ENCODE assay signal across 31 mouse cellular contexts in genomic region chr15:27675122-27675521, GRCm38 (mm10). TPM values are rescaled to one million over a fixed set of nuclear protein-coding genes. Genes with fewer than 3 reads are reported as not detected.
A peak's percentile ranks its signal among the peaks of the same experiment; 100 is the strongest.
DNase-seq lines count a peak whose midpoint lies in the region; ATAC-seq and TF ChIP-seq lines count a peak whose summit lies in the region.
"Had no signal": no experiment of that assay in that cellular context is flagged by ENCODE, and none has a peak within 500 bp of the region (broad histone marks: within the 10 kb centered on the region; RNA-seq: fewer than 3 reads in every experiment).

No protein-coding gene starts in this region.

- peaks cover 8% of the 10 kb centered on the region; the same call in 1 of the 2 replicates for H3K4me1 ChIP-seq in lung, embryonic 16.5 days (replicated peaks; ENCODE audit: control insufficient read depth, insufficient read depth, low read length)
- peaks cover 15% of the 10 kb centered on the region for H3K4me1 ChIP-seq in bone marrow, adult 2 months (ENCODE audit: control insufficient read depth, insufficient read depth, low read length)

- H3K9ac ChIP-seq in lung, embryonic 16.5 days (ENCODE audit: low read length): no peak overlapping the region
- H3K9ac ChIP-seq: embryonic facial prominence, embryonic 13.5 days; forebrain, embryonic 15.5 days; heart, embryonic 15.5 days; hindbrain, embryonic 13.5 days; limb, embryonic 13.5 days; liver, embryonic 12.5 days; neural tube, embryonic 13.5 days had no signal

- H3K9me3 ChIP-seq in lung, embryonic 16.5 days (ENCODE audit: control insufficient read depth, low read length): no peaks in the 10 kb centered on the region
- H3K9me3 ChIP-seq: embryonic facial prominence, embryonic 13.5 days; forebrain, embryonic 10.5 days; forebrain, embryonic 15.5 days; heart, embryonic 15.5 days; hindbrain, embryonic 13.5 days; limb, embryonic 13.5 days; liver, embryonic 12.5 days; neural tube, embryonic 13.5 days had no signal

- no peaks in the 10 kb centered on the region for H3K27me3 ChIP-seq in lung, embryonic 16.5 days (ENCODE audit: control insufficient read depth, insufficient read depth, low read depth, low read length)
- H3K27me3 ChIP-seq: embryonic facial prominence, embryonic 13.5 days; forebrain, embryonic 15.5 days; limb, embryonic 13.5 days had no signal

- no peak for DNase-seq in lung, postnatal 36 days
- DNase-seq in Muller cell, postnatal 12 days (ENCODE audit: inconsistent ontology term): no peak
- no peak for DNase-seq in heart, postnatal 10 days
- no peak for DNase-seq in gastrocnemius, postnatal 36 days
- DNase-seq: adrenal gland, adult 2 months; adrenal gland, postnatal 36 days; B cell, adult 2 months; cerebellum, adult 9-10 months; heart, postnatal 36 days; kidney, adult 9 months; kidney, postnatal 10 days; lung, postnatal 14 days; thymus, adult 2 months; thymus, postnatal 36 days had no signal

- TF ChIP-seq CTCF in bone marrow, adult 2 months (IDR thresholded peaks at IDR 0.05; ENCODE audit: control insufficient read depth, insufficient read depth, low read length): no peak

- intact Hi-C loops in heart, postnatal 10 days (cut with DNase I): no loop called here
- intact Hi-C loops in gastrocnemius, postnatal 36 days (cut with DNase I): no loop called here

- ATAC-seq in lung, embryonic 16.5 days (ENCODE audit: low read depth): no peak
- peak; percentile 72 for ATAC-seq in granulocyte monocyte progenitor cell, adult 5-6 weeks (replicated peaks; ENCODE audit: poor library complexity, severe bottlenecking)
- ATAC-seq in monocyte, adult 5-6 weeks (replicated peaks; ENCODE audit: insufficient number of reproducible peaks, low FRiP score, low TSS enrichment, poor library complexity, severe bottlenecking): peak; percentile 51
- ATAC-seq: activated CD4-positive, CD25-positive, alpha-beta regulatory T cell, adult 4 months; forebrain, embryonic 15.5 days; intestine, postnatal 0 days; liver, embryonic 12.5 days; midbrain, embryonic 16.5 days had no signal

- H3K36me3 ChIP-seq in lung, embryonic 16.5 days (ENCODE audit: control insufficient read depth, insufficient read depth, low read length): no peaks in the 10 kb centered on the region
- H3K36me3 ChIP-seq: embryonic facial prominence, embryonic 13.5 days; forebrain, embryonic 10.5 days; forebrain, embryonic 15.5 days; heart, embryonic 15.5 days; hindbrain, embryonic 13.5 days; limb, embryonic 13.5 days; liver, embryonic 12.5 days; neural tube, embryonic 13.5 days had no signal

- no peak for TF ChIP-seq POLR2A in bone marrow, adult 2 months (IDR thresholded peaks at IDR 0.05; ENCODE audit: borderline replicate concordance, control insufficient read depth, low read depth, low read length)

- no peak overlapping the region for H3K4me2 ChIP-seq in lung, embryonic 16.5 days (ENCODE audit: low read depth, low read length)
- H3K4me2 ChIP-seq: embryonic facial prominence, embryonic 13.5 days; forebrain, embryonic 15.5 days; heart, embryonic 15.5 days; hindbrain, embryonic 13.5 days; limb, embryonic 13.5 days; liver, embryonic 12.5 days; neural tube, embryonic 13.5 days had no signal

- 81% methylated on average over 7 of the region's 7 CpGs for WGBS in lung, embryonic 16.5 days
- WGBS in bone marrow, adult 2 months: 18% methylated on average over 7 of the region's 7 CpGs

- peak overlapping the region; percentile 32; the same call in 1 of the 2 replicates for H3K27ac ChIP-seq in lung, embryonic 16.5 days (ENCODE audit: low read length)
- peak overlapping the region; percentile 32 for H3K27ac ChIP-seq in bone marrow, adult 2 months (ENCODE audit: control insufficient read depth, insufficient read depth, low read depth, low read length, poor library complexity)
- H3K27ac ChIP-seq: embryonic facial prominence, embryonic 13.5 days; forebrain, embryonic 10.5 days; forebrain, embryonic 15.5 days; heart, embryonic 15.5 days; hindbrain, embryonic 13.5 days; limb, embryonic 13.5 days; liver, embryonic 12.5 days; neural tube, embryonic 13.5 days; stomach, postnatal 0 days had no signal

- no peak overlapping the region for H3K4me3 ChIP-seq in lung, embryonic 16.5 days (ENCODE audit: low read length)
- H3K4me3 ChIP-seq in bone marrow, adult 2 months (replicated peaks; ENCODE audit: control insufficient read depth, low read depth, low read length): no peak overlapping the region
- H3K4me3 ChIP-seq: embryonic facial prominence, embryonic 13.5 days; forebrain, embryonic 10.5 days; forebrain, embryonic 15.5 days; heart, embryonic 15.5 days; hindbrain, embryonic 13.5 days; limb, embryonic 13.5 days; liver, embryonic 12.5 days; myocyte; neural tube, embryonic 13.5 days had no signal

RNA-seq across cellular contexts. Expression of gene Otulinl, which starts 6.3 kb away (rescaled TPM):
- 27.5 and 34.8 TPM in 2 replicates for polyA plus RNA-seq in lung, embryonic 16.5 days (2015; fragmentation: Nextera tagmentation; extraction: Ambion mirVana)
- polyA plus RNA-seq in bone marrow, adult 2 months (2011; ENCODE audit: insufficient read depth, insufficient read length, low replicate concordance, missing spikeins): 6.6 and 12.2 TPM in 2 replicates
- 56.7 and 73.7 TPM in 2 replicates for total RNA-seq in granulocyte monocyte progenitor cell, adult 5-6 weeks (2014; fragmentation: Nextera tagmentation)
- total RNA-seq in granulocyte monocyte progenitor cell, adult 5-6 weeks (2017): 29.6 and 35.3 TPM in 2 replicates
- total RNA-seq in monocyte, adult 5-6 weeks (2017): 110 to 158 TPM (median 149 TPM) in 3 replicates
- 1 to 10 TPM; 1.2 to 3.6 TPM for total RNA-seq in heart, postnatal 10 days (2021)
- total RNA-seq in gastrocnemius, postnatal 36 days (2021): 1 to 10 TPM in 1 of 2 experiments, under 1 TPM in 1; 0.91 to 1.4 TPM

RNA-seq across cellular contexts. Expression of gene Otulin, which starts 44.6 kb away (rescaled TPM):
- polyA plus RNA-seq in lung, embryonic 16.5 days (2015; fragmentation: Nextera tagmentation; extraction: Ambion mirVana): 13.0 and 22.4 TPM in 2 replicates
- polyA plus RNA-seq in bone marrow, adult 2 months (2011; ENCODE audit: insufficient read depth, insufficient read length, low replicate concordance, missing spikeins): 31.4 and 40.7 TPM in 2 replicates
- 55.0 and 74.2 TPM in 2 replicates for total RNA-seq in granulocyte monocyte progenitor cell, adult 5-6 weeks (2014; fragmentation: Nextera tagmentation)
- 41.3 and 50.3 TPM in 2 replicates for total RNA-seq in granulocyte monocyte progenitor cell, adult 5-6 weeks (2017)
- total RNA-seq in monocyte, adult 5-6 weeks (2017): 78.2 to 132 TPM (median 118 TPM) in 3 replicates
- 10 to 100 TPM; 38.2 to 43.5 TPM for total RNA-seq in heart, postnatal 10 days (2021)
- total RNA-seq in gastrocnemius, postnatal 36 days (2021): 10 to 100 TPM; 17.7 to 20.7 TPM

Comparison
In these comparisons a context has a peak if more than half of its experiments do, and no peak if none do; other contexts are left out.
1. RNA of gene Otulinl, which starts 6.3 kb away (total RNA-seq): 110 to 158 TPM in monocyte, adult 5-6 weeks and 29.6 to 73.7 TPM in granulocyte monocyte progenitor cell, adult 5-6 weeks; 1.2 to 3.6 TPM in heart, postnatal 10 days and 0.91 to 1.4 TPM in gastrocnemius, postnatal 36 days; every median in the first group is over 4 times any median in the second.